Mouse (Mus musculus) leukemia stem cell, adult 10-12 weeks (primary cell): Measurements from ENCODE around the gene Cxcl13. TPM values are rescaled to one million over a fixed set of nuclear protein-coding genes. Genes with fewer than 3 reads are reported as not detected.

ENCODE experiments used
- polyA plus RNA-seq: library from polyadenylated mRNA; stranded (reverse); fragments of >175 nt; gene quantifications from 2 replicates; pipeline ENCODE4 v1.2.3, GENCODE M21; 2012; ENCODE audit warnings: low replicate concordance

Cxcl13 gene
- 0.26 and 3.1 TPM in 2 replicates for polyA plus RNA-seq

DNA sequence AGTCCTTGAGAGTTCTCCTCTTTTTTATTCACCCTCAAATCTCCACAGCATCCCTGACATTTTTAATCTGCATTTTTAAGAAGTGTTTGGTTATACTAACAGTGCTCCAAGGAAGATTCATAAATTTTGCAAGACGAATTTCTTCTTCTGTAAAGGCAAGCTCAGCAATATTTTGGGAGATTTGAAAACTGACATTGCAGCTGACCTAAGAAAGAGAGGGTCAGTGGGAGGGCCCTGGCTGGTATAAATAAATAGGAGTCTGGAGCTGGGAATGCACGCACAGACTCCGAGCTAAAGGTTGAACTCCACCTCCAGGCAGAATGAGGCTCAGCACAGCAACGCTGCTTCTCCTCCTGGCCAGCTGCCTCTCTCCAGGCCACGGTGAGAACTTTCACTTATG, at the start of gene Cxcl13:
TSS of gene Cxcl13 (plus strand) at position 301 of the 400 bp plus-strand sequence.

Other genes starting within 250 kb of the Cxcl13 start
- not detected in 2 replicates for gene Gm7978, start 220.8 kb upstream of the Cxcl13 start, polyA plus RNA-seq
- not detected in 2 replicates for gene Gm7982, start 214.9 kb upstream of the Cxcl13 start, polyA plus RNA-seq
- gene E330014E10Rik, start 181.0 kb upstream of the Cxcl13 start, polyA plus RNA-seq, result not detected in 2 replicates
- gene Cnot6l, start 207.2 kb downstream of the Cxcl13 start, polyA plus RNA-seq, result 1.1 and 3.4 TPM in 2 replicates